Mouse (Mus musculus) midbrain, embryonic 16.5 days (tissue): ENCODE measurements around the gene Map7. TPM values are rescaled to one million over a fixed set of nuclear protein-coding genes. Genes with fewer than 3 reads are reported as not detected.

Experiments used
- ATAC-seq: fragments of 200-750 bp; cut with Nextera tagmentation; 2 replicates; pipeline ENCODE4 v1.8.0; 2017; ENCODE audit warnings: moderate TSS enrichment
- H3K27ac ChIP-seq: fragments of 300-500 bp; sonication (generic); 2 replicates; pipeline ENCODE4 v1.5.1; 2014; ENCODE audit warnings: mild to moderate bottlenecking, low read length, mixed read lengths
- H3K27me3 ChIP-seq: fragments of 300-500 bp; sonication (generic); 2 replicates; pipeline ENCODE4 v1.6.1; 2014; ENCODE audit warnings: low read depth, low read length, mixed read lengths; ENCODE audit not compliant: control insufficient read depth, insufficient read depth
- H3K36me3 ChIP-seq: fragments of 300-500 bp; sonication (generic); 2 replicates; pipeline ENCODE4 v1.6.1; 2014; ENCODE audit warnings: mild to moderate bottlenecking, low read length, moderate library complexity, mixed read lengths; ENCODE audit not compliant: control insufficient read depth, insufficient read depth
- H3K4me1 ChIP-seq: fragments of 300-500 bp; sonication (generic); 2 replicates; pipeline ENCODE4 v1.6.1; 2014; ENCODE audit warnings: mild to moderate bottlenecking, low read length, mixed read lengths; ENCODE audit not compliant: control insufficient read depth, insufficient read depth
- H3K4me2 ChIP-seq: fragments of 300-500 bp; sonication (generic); 2 replicates; pipeline ENCODE4 v1.6.1; 2014; ENCODE audit warnings: mild to moderate bottlenecking, low read length, mixed read lengths
- H3K4me3 ChIP-seq: fragments of 300-500 bp; sonication (generic); 2 replicates; pipeline ENCODE4 v1.5.1; 2014; ENCODE audit warnings: low read depth, mild to moderate bottlenecking, low read length, moderate library complexity, mixed read lengths
- H3K9ac ChIP-seq: fragments of 300-500 bp; sonication (generic); 2 replicates; pipeline ENCODE4 v1.6.1; 2014; ENCODE audit warnings: low read depth, low read length, mixed read lengths
- H3K9me3 ChIP-seq: fragments of 300-500 bp; sonication (generic); replicated peaks from 2 replicates; pipeline ENCODE4 v1.6.1; 2014; ENCODE audit warnings: mild to moderate bottlenecking, low read length, mixed read lengths; ENCODE audit not compliant: control insufficient read depth, poor library complexity, severe bottlenecking
- WGBS: fragments of 180-500 bp; shearing (Covaris S2); extraction: QIAGEN DNeasy Blood & Tissue Kit; methylation state at CpG from one replicate; pipeline ENCODE4 v1.1.7; 2014; 5-methylcytosine and 5-hydroxymethylcytosine counted together
- polyA plus RNA-seq: library from polyadenylated mRNA; unstranded; fragments of >200 nt; fragmentation: Nextera tagmentation; extraction: Ambion mirVana; gene quantifications from 2 replicates; pipeline ENCODE4 v1.2.1, GENCODE M21; 2015

Gene Map7
- polyA plus RNA-seq, 1 experiment from 2014 or later: 8.5 TPM

GRCm38 (mm10) chr10:20149121-20149834 lies 1.0 kb downstream of the Map7 start:
- Histone ChIP-seq H3K27me3 (peaks cover 25% of the 10 kb centered on the region), H3K4me3 (peak overlapping the region; percentile 68), H3K9me3 (no peaks in the 10 kb centered on the region), H3K9ac (peak overlapping the region; percentile 60), H3K36me3 (no peaks in the 10 kb centered on the region), H3K4me1 (peaks cover 17% of the 10 kb centered on the region), H3K27ac (no peak overlapping the region), H3K4me2 (peak overlapping the region; percentile 89)
- WGBS: 0% methylated on average over 45 of the region's 74 CpGs
- peak; percentile 72 for ATAC-seq

GRCm38 (mm10) chr10:20149835-20150355 lies 1.6 kb downstream of the Map7 start:
- Histone ChIP-seq H3K4me3 (peak overlapping the region; percentile 68), H3K36me3 (no peaks in the 10 kb centered on the region), H3K4me1 (peaks cover 17% of the 10 kb centered on the region), H3K9ac (peak overlapping the region; percentile 60), H3K4me2 (peak overlapping the region; percentile 89), H3K27ac (no peak overlapping the region), H3K27me3 (peaks cover 25% of the 10 kb centered on the region), H3K9me3 (no peaks in the 10 kb centered on the region)
- WGBS: 1% methylated on average over 13 of the region's 13 CpGs
- ATAC-seq: peak; percentile 5; the same call in 1 of the 2 replicates

DNA sequence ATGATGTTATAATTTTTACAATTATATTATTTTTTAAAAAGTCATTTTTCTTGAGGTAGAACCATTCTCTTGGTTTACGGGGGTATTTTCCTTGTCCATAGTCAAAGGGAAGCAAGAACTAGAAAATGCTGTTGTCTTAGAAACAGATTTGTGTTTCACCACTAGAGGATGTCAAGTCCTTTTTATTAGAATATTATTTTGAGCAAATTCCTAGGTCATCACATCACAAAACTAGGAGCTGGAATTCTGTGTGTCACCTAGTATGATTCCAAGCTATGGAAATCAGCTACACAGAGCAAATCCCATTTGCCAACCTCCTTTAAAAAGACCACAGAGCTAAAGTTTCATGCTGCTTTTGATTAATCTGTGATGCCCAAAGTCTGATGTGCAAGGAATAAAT lies 3.9 kb downstream of the Map7 start:
- no peaks in the 10 kb centered on the region for H3K9me3 ChIP-seq
- no peak overlapping the region for H3K27ac ChIP-seq
- no peak for ATAC-seq
- WGBS: 97% methylated on average over 1 of the region's 1 CpGs
- no peak overlapping the region for H3K4me2 ChIP-seq
- no peak overlapping the region for H3K4me3 ChIP-seq
- H3K4me1 ChIP-seq: peaks cover 17% of the 10 kb centered on the region
- no peaks in the 10 kb centered on the region for H3K36me3 ChIP-seq
- no peak overlapping the region for H3K9ac ChIP-seq
- peaks cover 18% of the 10 kb centered on the region for H3K27me3 ChIP-seq

DNA sequence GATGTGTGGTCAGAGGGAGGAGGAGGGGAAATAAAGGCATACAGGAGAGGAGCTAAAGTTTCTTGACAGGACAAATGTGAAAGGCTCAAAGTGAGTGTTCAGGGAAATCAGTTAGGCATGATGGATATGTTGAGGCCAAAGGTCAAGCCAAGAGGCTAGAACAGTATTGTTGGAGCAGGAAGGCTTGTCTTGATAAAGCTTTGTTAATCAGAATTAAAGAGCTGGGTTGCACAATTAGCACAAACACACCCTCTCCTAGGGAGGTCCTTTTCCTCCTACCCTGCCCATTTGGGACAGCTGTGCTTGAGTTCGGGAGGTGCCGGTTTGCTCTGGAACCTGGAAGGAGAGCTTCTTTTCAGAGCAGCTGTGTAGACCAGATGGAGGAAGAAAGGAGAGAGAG lies 5.2 kb downstream of the Map7 start:
- H3K36me3 ChIP-seq: no peaks in the 10 kb centered on the region
- no peak for ATAC-seq
- peaks cover 14% of the 10 kb centered on the region for H3K4me1 ChIP-seq
- H3K27me3 ChIP-seq: peaks cover 8% of the 10 kb centered on the region
- no peak overlapping the region for H3K4me3 ChIP-seq
- no peaks in the 10 kb centered on the region for H3K9me3 ChIP-seq
- 32% methylated on average over 2 of the region's 2 CpGs for WGBS
- H3K9ac ChIP-seq: no peak overlapping the region
- H3K4me2 ChIP-seq: no peak overlapping the region
- H3K27ac ChIP-seq: no peak overlapping the region

DNA sequence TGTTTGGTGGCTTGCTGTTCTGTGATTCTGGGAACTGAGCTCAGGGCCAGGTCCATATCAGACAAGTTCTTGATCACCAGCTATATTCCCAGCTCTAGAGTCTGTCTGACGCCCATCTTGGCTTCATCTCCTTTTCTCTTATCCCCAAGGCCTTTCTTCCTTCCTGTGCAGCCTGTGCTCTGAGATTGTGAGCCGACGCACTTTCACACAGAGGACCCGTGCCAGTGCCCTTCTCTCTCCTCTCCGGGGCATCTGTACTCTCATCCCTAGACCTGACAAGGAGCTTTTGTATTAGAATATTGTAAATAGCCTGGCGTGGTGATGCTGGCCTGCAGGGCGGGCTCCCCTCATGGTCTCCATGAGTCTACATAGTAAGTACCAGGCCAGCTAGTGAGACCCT lies 7.1 kb downstream of the Map7 start:
- WGBS: 73% methylated on average over 7 of the region's 7 CpGs
- H3K4me3 ChIP-seq: no peak overlapping the region
- no peak for ATAC-seq
- H3K4me2 ChIP-seq: no peak overlapping the region
- no peaks in the 10 kb centered on the region for H3K9me3 ChIP-seq
- no peak overlapping the region for H3K9ac ChIP-seq
- no peaks in the 10 kb centered on the region for H3K36me3 ChIP-seq
- no peak overlapping the region for H3K27ac ChIP-seq
- H3K27me3 ChIP-seq: peaks cover 4% of the 10 kb centered on the region
- H3K4me1 ChIP-seq: no peaks in the 10 kb centered on the region

DNA sequence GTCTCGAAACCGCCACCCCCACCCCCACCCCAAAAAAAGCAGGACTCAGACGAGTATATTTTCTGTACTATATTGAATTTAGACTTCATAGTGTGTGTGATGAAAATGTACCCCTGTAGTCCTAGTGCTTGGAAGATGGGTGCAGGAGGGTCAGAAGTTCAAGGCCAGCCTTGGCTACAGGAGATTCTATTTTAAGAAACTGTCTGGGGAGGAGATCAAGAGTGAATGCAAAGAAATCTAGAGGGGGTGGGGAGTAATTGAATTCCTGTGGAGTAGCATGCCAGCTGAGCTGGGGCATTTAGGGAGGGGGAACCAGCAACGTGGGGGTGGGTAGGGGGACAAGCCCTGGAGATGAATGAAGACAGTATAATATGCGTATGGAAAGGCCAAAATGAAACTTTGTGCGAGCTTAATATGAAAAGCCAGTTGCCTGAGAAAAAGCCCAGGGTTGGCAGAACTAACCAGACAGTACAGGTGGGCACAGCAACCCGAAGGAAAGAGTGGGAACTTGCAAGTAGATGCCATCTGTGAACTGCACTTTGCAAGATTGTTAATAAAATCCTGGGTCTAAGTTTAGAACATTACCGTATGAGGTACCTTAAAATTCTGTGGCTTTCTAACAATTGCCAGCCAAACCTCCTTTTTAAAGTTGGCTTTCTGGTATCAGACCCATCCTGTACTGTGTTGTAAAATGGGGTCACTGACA lies 8.9 kb downstream of the Map7 start:
- H3K9ac ChIP-seq: no peak overlapping the region
- H3K27ac ChIP-seq: no peak overlapping the region
- H3K4me1 ChIP-seq: no peaks in the 10 kb centered on the region
- no peaks in the 10 kb centered on the region for H3K27me3 ChIP-seq
- WGBS: 86% methylated on average over 8 of the region's 8 CpGs
- H3K9me3 ChIP-seq: no peaks in the 10 kb centered on the region
- H3K4me3 ChIP-seq: no peak overlapping the region
- ATAC-seq: no peak
- H3K4me2 ChIP-seq: no peak overlapping the region
- H3K36me3 ChIP-seq: no peaks in the 10 kb centered on the region

- 66% methylated on average over 4 of the region's 4 CpGs for WGBS
- no peaks in the 10 kb centered on the region for H3K27me3 ChIP-seq
- H3K9ac ChIP-seq: no peak overlapping the region
- no peaks in the 10 kb centered on the region for H3K9me3 ChIP-seq
- no peaks in the 10 kb centered on the region for H3K36me3 ChIP-seq
- no peak for ATAC-seq
- H3K4me3 ChIP-seq: no peak overlapping the region
- H3K4me2 ChIP-seq: no peak overlapping the region
- no peaks in the 10 kb centered on the region for H3K4me1 ChIP-seq
- H3K27ac ChIP-seq: no peak overlapping the region
Observed at GRCm38 (mm10) chr10:20158756-20159155, 10.5 kb downstream of the Map7 start.

DNA sequence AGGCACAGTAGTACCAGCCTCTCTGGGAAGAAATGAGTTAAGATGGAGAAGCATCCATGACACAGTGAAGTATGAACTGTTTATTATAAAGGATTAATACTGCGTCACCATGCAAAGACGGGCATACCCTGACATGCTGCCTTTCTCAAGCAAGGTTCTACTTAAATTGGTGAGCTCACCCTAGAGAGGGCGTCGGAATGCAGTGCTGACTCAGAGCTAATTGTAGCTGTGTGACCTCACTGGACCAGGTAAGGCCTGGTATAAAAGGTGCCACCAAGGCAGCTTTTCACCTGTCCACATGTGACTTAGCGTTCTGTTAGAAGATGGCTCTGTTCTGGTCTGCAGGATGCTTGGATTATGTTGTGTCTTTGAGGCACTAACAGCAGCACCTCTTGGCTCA lies 11.0 kb downstream of the Map7 start:
- no peak for ATAC-seq
- H3K4me3 ChIP-seq: no peak overlapping the region
- no peaks in the 10 kb centered on the region for H3K27me3 ChIP-seq
- H3K4me1 ChIP-seq: no peaks in the 10 kb centered on the region
- no peak overlapping the region for H3K9ac ChIP-seq
- H3K27ac ChIP-seq: no peak overlapping the region
- H3K36me3 ChIP-seq: no peaks in the 10 kb centered on the region
- WGBS: 89% methylated on average over 5 of the region's 5 CpGs
- H3K4me2 ChIP-seq: no peak overlapping the region
- no peaks in the 10 kb centered on the region for H3K9me3 ChIP-seq

GRCm38 (mm10) chr10:20160914-20161313 lies 12.6 kb downstream of the Map7 start:
- no peaks in the 10 kb centered on the region for H3K4me1 ChIP-seq
- H3K4me2 ChIP-seq: no peak overlapping the region
- no peak for ATAC-seq
- WGBS: 54% methylated on average over 8 of the region's 8 CpGs
- no peaks in the 10 kb centered on the region for H3K36me3 ChIP-seq
- no peak overlapping the region for H3K4me3 ChIP-seq
- H3K9me3 ChIP-seq: 0 out of 2 replicates have a peak, but pooled peaks cover 3% of the 10 kb centered on the region
- no peak overlapping the region for H3K9ac ChIP-seq
- H3K27me3 ChIP-seq: no peaks in the 10 kb centered on the region
- no peak overlapping the region for H3K27ac ChIP-seq
